Mouse (Mus musculus): ENCODE data around the gene Clcn6.
A peak's percentile ranks its signal among the peaks of the same experiment; 100 is the strongest.

Gene Clcn6

DNA sequence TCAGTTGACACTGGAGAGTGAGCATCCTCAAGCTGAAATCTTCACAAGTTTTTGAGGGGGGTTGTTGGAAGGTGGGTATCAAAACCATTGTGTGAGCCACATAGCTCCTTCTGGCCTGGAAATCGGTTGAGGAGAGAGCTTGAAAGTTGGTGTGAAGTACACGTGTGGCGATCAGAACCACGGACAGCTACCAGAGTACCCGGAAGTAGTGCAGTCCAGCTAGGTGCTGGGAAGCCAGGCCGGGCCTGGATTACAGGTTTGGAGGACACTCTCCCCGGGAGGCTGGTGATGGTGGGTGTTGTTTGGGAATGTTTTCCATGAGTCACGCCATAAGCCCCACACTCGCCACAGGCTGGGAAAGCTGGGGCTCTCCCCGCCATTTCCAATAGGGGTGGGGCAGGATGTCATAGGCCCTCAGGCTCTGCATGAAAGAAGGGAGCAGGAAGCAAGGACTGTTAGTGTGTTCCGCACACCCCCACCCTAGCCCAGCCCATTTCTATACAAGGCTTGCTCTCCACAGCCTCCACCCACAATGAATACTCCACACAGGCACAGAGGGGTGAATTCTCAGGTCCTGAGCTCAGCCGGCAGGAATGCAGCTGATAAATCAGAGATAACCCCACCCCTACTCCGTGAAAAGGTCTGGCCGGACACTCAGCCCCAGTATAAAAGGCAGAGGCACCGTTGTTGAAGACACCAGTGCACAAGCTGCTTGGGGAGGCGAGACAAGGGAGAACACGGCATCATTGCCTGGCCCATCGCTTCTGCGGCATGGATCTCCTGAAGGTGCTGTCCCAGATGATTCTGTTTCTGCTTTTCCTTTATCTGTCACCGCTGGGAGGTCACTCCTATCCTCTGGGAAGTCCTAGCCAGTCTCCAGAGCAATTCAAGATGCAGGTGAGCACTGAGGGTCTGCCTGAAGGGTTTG is 53.2 kb downstream of the Clcn6 start, which contains the start of gene Nppb:
TSS of gene Nppb (plus strand) at position 584 of the 928 bp plus-strand sequence.
- peak; percentile 46 for DNase-seq

DNA sequence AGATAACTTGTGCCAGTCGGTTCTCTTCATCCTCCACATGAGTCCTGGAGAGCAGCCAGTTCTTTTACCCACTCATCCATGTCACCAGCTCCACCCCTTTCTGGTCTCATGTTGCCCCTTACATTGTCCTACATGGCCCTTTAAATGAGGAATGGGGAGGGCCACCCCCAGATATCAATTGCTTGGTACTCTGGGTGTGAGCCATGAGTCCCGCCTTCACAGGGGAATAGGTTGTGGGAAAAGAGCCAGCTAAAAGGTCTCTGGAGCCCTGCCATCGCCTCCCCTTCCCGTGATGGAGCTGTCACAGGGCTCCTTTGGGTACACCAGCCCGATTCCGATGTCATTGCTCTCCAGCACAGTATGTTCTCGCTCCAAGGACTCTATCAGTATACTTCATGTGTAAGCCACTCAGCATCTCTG is 59.2 kb downstream of the Clcn6 start:
- DNase-seq = no peak

DNA sequence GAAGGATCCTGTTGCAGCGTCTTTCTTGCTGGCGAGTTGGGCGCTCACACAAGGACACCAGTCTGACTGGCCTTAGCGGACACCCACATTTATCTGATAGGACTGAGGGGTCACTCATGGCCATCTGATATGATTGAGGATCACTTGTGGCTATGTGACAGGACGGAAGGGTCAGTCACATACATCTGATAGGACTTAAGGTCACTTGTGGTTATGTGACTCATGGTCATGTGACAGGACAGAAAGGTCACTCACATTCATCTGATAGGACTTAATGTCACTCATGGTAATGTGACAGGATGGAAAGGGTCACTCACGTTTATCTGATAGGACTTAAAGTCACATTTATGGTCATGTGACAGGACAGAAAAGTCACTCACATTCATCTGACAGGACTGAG is 60.2 kb downstream of the Clcn6 start:
- DNase-seq = no peak

GRCm38 (mm10) chr4:147977726-147978125 is 60.9 kb downstream of the Clcn6 start:
- DNase-seq = no peak

DNA sequence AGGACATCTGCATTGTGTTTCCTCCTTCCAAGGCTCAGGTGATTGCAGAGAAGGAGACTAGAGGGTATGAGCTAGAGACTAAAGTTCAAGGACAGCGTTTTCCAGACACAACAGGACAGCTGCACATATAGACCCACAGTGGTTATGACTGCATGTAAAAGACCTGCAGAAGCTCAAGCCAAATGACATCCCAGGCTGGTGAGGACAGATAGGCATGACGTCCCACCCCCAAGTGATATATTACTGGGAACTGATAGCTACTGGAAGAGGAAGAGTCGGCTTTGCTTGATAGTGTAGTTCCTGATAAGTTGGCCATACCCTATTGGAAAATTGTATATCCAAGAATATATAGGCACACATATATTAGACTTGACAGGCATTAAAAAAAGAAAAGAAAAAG is 62.4 kb downstream of the Clcn6 start:
- DNase-seq = no peak

DNA sequence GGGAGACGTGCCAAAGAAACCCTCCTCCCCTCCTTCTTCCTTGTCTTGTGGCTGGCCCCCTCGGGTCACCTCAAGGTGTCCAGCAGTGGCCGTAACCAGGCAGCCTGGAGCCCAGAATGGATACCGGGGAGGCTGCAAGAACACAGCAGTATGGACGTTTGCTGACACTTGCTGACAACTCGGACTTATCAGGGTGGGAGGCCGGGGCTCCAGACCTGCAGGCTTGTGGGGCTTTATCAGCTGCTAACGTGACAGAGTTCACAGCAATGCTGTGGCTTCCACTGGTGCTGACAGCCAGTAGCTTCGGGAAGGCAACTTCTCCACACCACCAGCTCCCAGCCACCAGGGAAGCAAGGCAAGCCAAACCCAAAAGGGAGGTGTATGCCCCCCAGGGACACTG is 69.3 kb downstream of the Clcn6 start:
- peak; percentile 11 for DNase-seq

DNA sequence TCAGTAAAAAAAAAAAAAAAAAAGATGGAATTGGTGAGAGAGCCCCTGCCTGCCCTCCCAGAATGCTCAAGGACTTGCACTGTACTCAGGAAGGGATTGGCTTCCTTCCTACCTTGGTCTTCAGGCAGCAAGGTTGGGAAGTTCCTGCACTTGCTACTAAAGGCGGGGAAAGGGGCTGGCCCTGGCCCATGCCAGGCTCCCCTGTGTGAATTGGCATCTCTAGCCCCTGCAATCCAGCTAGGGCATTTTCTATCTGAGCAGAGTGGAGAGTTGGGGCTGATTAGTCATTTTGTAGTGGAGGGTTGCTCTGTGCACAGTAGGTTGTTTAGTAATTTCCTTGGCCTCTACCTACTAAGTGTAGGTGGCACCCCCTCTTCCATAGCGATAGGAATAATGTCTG is 69.8 kb downstream of the Clcn6 start:
- no peak for DNase-seq

DNA sequence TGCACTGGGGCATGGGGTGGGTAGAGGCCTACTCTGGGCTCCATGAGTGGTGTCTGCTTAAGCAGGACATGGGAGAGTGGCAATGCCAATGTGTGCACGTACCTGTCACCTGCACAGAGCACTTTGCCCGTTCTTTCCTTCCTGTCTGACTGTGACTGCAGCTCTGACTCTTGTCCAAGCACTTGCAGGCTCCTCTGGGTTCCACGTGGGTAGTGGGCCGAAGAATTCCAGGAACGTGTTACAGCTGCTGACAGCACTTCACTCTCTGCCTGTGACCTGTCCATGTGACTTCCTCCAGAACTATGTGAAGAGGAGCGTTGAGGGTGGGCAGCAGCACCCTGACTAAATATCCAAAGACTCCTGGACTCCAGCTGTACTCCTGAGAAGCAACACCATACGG is 72.9 kb downstream of the Clcn6 start:
- no peak for DNase-seq

- DNase-seq = no peak
These were observed 75.0 kb downstream of the Clcn6 start for GRCm38 (mm10) chr4:147963623-147964022.

DNA sequence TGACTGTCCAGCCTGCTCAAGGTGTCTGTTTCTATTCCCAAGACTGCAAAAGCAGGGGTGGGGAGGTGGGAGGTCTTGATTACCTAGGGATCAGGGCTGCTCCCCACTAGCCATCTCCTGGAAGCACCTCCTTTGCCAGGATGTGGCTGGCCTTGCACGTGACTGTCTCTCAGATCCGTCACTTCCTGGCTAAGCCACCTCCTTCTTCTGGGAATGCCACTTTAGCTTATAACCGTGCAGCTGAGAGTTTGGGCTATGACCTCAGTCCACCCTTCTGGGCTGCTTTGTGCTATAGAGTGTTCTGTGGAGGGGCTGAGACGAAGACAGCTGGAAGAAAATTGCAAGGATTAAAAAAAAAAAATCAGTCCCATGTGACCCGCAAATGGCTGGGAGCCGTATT is 75.8 kb downstream of the Clcn6 start:
- no peak for DNase-seq

GRCm38 (mm10) chr4:147959881-147960831 is 78.5 kb downstream of the Clcn6 start:
- peak; percentile 74 for DNase-seq

DNA sequence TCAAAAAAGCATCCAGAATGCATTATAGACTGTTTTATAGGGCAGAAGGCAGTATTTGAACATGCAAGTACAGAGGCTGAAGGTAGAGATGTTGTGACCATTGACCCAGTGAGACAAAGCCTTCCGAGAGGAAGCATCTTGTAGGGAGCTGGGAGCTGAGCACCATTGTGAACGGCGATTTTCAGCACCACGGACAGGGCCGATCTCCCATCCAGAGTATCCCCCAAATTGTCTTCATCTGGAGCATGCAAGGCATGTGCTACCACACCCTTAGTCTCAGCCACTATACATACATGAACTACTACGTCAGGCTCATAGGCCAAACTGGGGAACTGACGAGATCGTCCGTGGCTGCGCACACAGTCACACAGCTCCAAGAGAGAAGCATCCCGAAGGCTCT is 81.5 kb downstream of the Clcn6 start:
- DNase-seq = peak; percentile 32
